Mouse (Mus musculus) limb, embryonic 11.5 days (tissue): Measurements from ENCODE around the gene Zfp598. TPM values are rescaled to one million over a fixed set of nuclear protein-coding genes. Genes with fewer than 3 reads are reported as not detected.

Experiments used
- ATAC-seq: fragments of 200-750 bp; cut with Nextera tagmentation; 2 replicates; pipeline ENCODE4 v1.8.0; 2017; ENCODE audit warnings: low read depth; ENCODE audit not compliant: insufficient number of reproducible peaks, low FRiP score, low TSS enrichment
- DNase-seq: peaks from one replicate; pipeline ENCODE4 v3.0.0-alpha.2; 2015; ENCODE audit warnings: low spot score
- H3K27ac ChIP-seq: fragments of 300-500 bp; sonication (generic); replicated peaks from 2 replicates; pipeline ENCODE4 v1.5.1; 2014; ENCODE audit warnings: low read depth, mild to moderate bottlenecking, low read length
- H3K27me3 ChIP-seq: fragments of 300-500 bp; sonication (generic); 2 replicates; pipeline ENCODE4 v1.6.1; 2014; ENCODE audit warnings: mild to moderate bottlenecking, low read length, mixed read lengths; ENCODE audit not compliant: control insufficient read depth, insufficient read depth
- H3K36me3 ChIP-seq: fragments of 300-500 bp; sonication (generic); 2 replicates; pipeline ENCODE4 v1.6.1; 2014; ENCODE audit warnings: mild to moderate bottlenecking, low read length, moderate library complexity, mixed read lengths; ENCODE audit not compliant: control insufficient read depth, insufficient read depth
- H3K4me1 ChIP-seq: fragments of 300-500 bp; sonication (generic); 2 replicates; pipeline ENCODE4 v1.6.1; 2014; ENCODE audit warnings: low read length, mixed read lengths; ENCODE audit not compliant: control insufficient read depth, insufficient read depth
- H3K4me2 ChIP-seq: fragments of 300-500 bp; sonication (generic); 2 replicates; pipeline ENCODE4 v1.6.1; 2014; ENCODE audit warnings: low read depth, mild to moderate bottlenecking, moderate library complexity; ENCODE audit not compliant: severe bottlenecking
- H3K4me3 ChIP-seq: fragments of 300-500 bp; sonication (generic); 2 replicates; pipeline ENCODE4 v1.5.1; 2014; ENCODE audit warnings: low read depth, low read length
- H3K9ac ChIP-seq: fragments of 300-500 bp; sonication (generic); 2 replicates; pipeline ENCODE4 v1.6.1; 2014; ENCODE audit warnings: mild to moderate bottlenecking, low read length
- H3K9me3 ChIP-seq: fragments of 300-500 bp; sonication (generic); 2 replicates; pipeline ENCODE4 v1.6.1; 2016; ENCODE audit warnings: low read length; ENCODE audit not compliant: control insufficient read depth
- WGBS: fragments of 180-500 bp; shearing (Covaris S2); extraction: QIAGEN DNeasy Blood & Tissue Kit; methylation state at CpG from one replicate; pipeline ENCODE4 v1.1.7; 2014; 5-methylcytosine and 5-hydroxymethylcytosine counted together
- polyA plus RNA-seq: library from polyadenylated mRNA; unstranded; fragments of >200 nt; fragmentation: Nextera tagmentation; extraction: Ambion mirVana; gene quantifications from 2 replicates; pipeline ENCODE4 v1.2.1, GENCODE M21; 2014

Gene Zfp598
- polyA plus RNA-seq, 1 experiment from 2014 or later, result 36.3 TPM

DNA sequence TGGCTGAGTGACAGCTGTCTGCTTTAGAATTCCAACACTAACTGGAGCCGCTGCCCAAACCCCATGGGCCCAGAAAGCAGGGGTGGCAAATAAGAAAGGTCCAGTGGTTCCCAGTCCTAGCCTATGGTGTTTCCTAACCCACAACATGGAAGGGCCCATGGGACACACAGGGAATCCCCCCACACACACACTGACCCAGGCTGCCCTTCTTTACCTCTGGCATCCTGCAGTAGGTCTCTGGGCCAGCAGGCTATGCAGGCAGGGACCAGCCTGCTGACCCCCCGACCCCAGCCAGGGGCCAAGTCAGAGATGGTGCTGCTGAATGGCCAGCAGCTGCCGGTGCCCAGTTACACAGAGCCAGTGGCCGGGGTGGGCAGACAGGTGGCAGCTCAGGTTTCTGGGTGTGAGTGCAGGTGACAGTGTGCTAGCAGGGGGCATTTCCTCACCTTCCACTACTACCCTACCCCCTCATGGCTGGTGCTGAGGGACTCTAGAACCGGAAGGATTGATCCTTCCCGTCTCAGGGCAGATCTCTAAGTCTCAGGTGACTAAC is 26.6 kb upstream of the Zfp598 start:
- Histone ChIP-seq H3K27me3 (no peaks in the 10 kb centered on the region), H3K36me3 (peaks cover 10% of the 10 kb centered on the region), H3K4me1 (peaks cover 35% of the 10 kb centered on the region), H3K9ac (no peak overlapping the region), H3K27ac (no peak overlapping the region), H3K9me3 (no peaks in the 10 kb centered on the region), H3K4me2 (no peak overlapping the region), H3K4me3 (no peak overlapping the region)
- ATAC-seq (no peak), DNase-seq (no peak)
- WGBS, result 62% methylated on average over 6 of the region's 6 CpGs

DNA sequence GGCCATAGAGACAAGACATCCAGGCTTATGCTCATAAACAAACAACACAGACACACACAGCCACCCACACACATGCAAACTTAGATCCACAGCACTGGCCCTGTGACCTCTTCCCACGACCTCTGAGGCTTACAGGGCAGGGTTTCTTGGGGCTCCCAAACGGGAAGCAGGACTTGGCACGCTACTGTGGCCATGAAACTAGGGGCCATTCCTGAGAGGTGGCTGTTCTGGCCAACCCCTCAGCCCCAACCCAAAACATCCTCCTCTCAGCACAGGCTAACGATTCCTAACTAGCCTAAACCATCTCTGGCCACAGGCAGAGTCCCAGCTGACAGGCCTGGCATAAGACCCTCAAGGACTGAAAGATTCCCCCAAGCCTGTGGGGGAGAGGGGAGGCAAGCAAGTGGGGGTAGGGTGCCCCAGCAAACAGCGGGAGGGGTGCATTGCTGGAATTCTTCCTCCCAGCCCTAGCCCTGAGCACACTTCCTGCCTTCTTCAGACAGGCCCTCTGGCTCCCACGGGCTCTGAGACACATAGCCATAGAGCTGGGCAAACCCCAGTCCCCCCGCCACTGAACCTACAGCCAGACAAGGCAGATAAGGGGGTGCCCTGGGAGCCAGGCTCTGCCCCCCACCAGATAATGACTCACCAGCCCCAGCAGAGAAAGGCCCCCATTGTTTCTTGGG is 25.3 kb upstream of the Zfp598 start:
- peaks cover 30% of the 10 kb centered on the region for H3K4me1 ChIP-seq
- no peak overlapping the region for H3K4me3 ChIP-seq
- H3K9me3 ChIP-seq, result no peaks in the 10 kb centered on the region
- no peak overlapping the region for H3K4me2 ChIP-seq
- H3K27me3 ChIP-seq, result no peaks in the 10 kb centered on the region
- 0 out of 2 replicates have a peak overlapping the region, but pooled peaks have one; percentile 39 for H3K9ac ChIP-seq
- no peak for DNase-seq
- 0 out of 2 replicates have a peak overlapping the region, but pooled peaks have one; percentile 22 for H3K27ac ChIP-seq
- 45% methylated on average over 7 of the region's 7 CpGs for WGBS
- ATAC-seq, result no peak
- H3K36me3 ChIP-seq, result peaks cover 10% of the 10 kb centered on the region

DNA sequence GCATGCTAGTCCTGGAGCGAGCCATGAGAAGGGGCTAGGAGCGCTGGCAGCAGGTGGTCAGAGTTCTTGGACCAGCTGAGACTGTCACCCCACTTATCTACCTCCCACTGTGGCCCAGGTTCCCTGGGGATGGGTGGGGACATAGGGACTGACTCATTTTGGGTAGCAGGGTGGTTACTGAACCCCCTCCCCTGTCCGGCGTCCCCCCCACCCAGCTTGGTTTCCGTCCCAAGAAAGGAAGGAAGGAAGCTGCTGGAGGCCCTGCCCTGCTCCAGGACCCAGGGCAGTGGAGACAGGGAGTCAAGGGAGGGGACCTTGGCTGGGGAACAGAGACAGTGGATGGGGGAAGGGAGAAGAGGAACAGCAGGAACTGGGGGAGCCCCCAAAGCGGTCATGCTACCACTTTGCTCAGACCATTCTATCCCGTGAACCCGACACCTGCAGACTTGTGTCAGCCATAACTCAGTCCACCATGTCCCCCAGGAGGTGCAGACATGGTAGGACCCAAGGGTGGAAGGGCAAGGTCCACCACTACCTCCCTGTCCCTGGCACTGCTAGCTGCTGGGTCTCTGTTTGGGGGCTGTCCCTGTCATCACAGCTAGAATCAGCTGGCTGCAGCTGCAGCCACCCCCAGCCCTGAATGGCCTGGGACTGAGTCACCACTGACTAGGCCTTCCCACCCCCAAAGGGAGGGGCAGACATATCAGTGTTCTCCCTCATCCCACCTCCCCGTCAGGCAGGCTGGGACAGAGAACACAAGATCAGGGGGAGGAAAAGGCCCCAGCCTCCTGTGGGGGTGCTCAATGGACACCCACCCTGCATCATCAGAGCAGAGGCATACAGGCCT is 24.4 kb upstream of the Zfp598 start:
- peaks cover 27% of the 10 kb centered on the region for H3K4me1 ChIP-seq
- DNase-seq (no peak), ATAC-seq (no peak)
- H3K9ac ChIP-seq, result no peak overlapping the region
- 82% methylated on average over 9 of the region's 9 CpGs for WGBS
- H3K4me2 ChIP-seq, result no peak overlapping the region
- no peaks in the 10 kb centered on the region for H3K9me3 ChIP-seq
- H3K27ac ChIP-seq, result no peak overlapping the region
- no peaks in the 10 kb centered on the region for H3K27me3 ChIP-seq
- H3K36me3 ChIP-seq, result peaks cover 8% of the 10 kb centered on the region
- H3K4me3 ChIP-seq, result no peak overlapping the region

DNA sequence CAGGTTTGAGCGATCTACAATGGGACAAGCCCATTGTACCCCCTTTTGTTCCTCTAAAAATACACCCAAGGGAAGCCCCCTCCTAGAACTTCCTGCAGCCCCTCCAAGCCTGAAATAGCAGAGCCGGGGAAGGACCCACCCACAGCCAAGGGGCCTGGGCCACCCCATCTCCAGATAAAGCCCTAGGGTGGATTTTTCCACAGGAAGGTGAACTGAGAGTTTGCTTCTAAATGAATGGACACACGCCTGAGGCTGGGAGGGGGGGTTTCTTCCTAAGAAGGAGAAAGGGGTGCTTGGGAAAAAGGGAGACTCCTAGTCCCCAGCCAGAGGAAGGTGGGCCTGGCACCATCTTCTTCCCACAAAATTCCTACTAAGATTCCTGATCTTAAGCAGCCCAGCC is 23.6 kb upstream of the Zfp598 start:
- no peak for DNase-seq
- no peak for ATAC-seq
- Histone ChIP-seq H3K27ac (no peak overlapping the region), H3K9ac (no peak overlapping the region), H3K36me3 (peaks cover 6% of the 10 kb centered on the region; the same call in 1 of the 2 replicates), H3K27me3 (no peaks in the 10 kb centered on the region), H3K4me3 (no peak overlapping the region), H3K9me3 (no peaks in the 10 kb centered on the region), H3K4me1 (peaks cover 26% of the 10 kb centered on the region), H3K4me2 (no peak overlapping the region)
- 89% methylated on average over 3 of the region's 3 CpGs for WGBS

DNA sequence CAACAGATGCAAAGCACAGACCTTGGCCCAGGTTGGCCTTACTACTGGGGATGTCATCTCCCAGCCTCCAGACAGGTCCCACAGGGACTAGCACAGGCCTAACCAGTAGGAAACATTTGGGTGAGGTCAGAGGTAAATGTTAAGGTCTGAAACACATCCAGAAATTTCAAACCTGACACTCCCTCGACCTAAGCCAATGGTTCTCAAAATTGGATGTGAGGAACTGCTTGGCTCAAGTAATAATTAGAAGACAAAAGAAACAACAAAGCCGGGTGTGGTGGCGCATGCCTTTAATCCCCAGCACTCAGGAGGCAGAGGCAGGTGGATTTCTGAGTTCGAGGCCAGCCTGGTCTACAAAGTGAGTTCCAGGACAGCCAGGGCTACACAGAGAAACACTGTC is 23.1 kb upstream of the Zfp598 start:
- Histone ChIP-seq H3K4me2 (no peak overlapping the region), H3K9ac (no peak overlapping the region), H3K27ac (no peak overlapping the region), H3K36me3 (peaks cover 6% of the 10 kb centered on the region; the same call in 1 of the 2 replicates), H3K4me3 (no peak overlapping the region), H3K27me3 (no peaks in the 10 kb centered on the region), H3K9me3 (no peaks in the 10 kb centered on the region), H3K4me1 (peaks cover 26% of the 10 kb centered on the region)
- 89% methylated on average over 4 of the region's 4 CpGs for WGBS
- DNase-seq (no peak), ATAC-seq (no peak)

DNA sequence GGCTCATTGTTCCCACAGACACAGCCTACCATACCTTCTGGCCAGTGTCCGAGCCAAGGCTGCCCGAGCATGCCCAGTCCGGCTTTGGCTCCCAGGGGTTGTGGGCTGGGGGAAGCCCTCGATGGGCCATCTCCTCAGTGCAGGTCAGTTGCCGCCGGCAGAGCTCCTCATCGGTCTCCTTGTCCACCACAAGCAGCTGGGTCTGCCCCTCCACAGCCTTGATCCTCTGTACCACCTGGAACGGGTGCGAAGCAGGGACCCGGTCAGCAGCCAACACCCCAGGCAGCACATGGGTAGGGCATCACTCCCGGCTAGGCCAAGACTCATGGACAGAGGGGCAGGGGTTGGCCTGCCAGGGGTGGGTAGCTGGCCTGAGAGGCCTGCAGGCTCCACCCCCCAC is 22.0 kb upstream of the Zfp598 start:
- no peaks in the 10 kb centered on the region for H3K9me3 ChIP-seq
- WGBS, result 80% methylated on average over 11 of the region's 11 CpGs
- DNase-seq (no peak), ATAC-seq (no peak)
- H3K27me3 ChIP-seq, result no peaks in the 10 kb centered on the region
- H3K4me2 ChIP-seq, result no peak overlapping the region
- H3K4me3 ChIP-seq, result no peak overlapping the region
- peaks cover 26% of the 10 kb centered on the region for H3K4me1 ChIP-seq
- no peak overlapping the region for H3K27ac ChIP-seq
- H3K36me3 ChIP-seq, result peaks cover 4% of the 10 kb centered on the region; the same call in 1 of the 2 replicates
- H3K9ac ChIP-seq, result no peak overlapping the region; the same call in 1 of the 2 replicates

DNA sequence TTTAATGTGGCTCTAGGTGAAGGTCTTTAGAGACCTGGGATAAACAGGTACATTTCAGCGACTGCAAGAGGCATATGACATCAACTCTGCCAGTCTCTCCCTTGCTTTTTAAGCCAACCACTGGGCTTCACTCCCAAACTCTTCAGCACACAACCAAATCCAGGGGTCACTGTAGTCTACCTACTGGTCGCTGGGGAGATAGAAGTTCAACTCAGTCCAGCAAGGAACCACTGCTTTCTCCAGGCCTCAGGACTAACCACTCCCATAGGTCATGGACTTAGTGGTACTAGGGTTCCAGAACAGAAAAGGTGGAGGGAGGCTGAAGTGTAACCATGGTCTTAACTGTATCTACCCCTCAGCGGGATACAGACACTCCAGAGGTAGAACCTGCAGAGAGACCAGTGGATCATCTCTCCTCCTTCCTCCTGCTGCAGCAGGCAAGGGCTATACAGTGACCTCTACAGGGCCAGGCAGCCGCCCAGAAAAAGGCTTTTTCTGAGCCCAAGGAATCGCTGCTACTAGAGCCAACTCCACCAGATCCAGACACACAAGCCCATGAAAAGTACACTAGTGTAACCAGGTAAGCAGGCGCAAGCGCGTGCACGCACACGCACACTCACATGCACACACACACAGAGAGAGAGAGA is 20.6 kb upstream of the Zfp598 start:
- Histone ChIP-seq H3K9ac (no peak overlapping the region; the same call in 1 of the 2 replicates), H3K9me3 (no peaks in the 10 kb centered on the region), H3K4me1 (peaks cover 23% of the 10 kb centered on the region), H3K27ac (no peak overlapping the region), H3K27me3 (no peaks in the 10 kb centered on the region), H3K4me3 (peak overlapping the region; percentile 80), H3K36me3 (0 out of 2 replicates have a peak, but pooled peaks cover 2% of the 10 kb centered on the region), H3K4me2 (peak overlapping the region; percentile 99)
- DNase-seq (no peak), ATAC-seq (no peak)
- 73% methylated on average over 10 of the region's 10 CpGs for WGBS

DNA sequence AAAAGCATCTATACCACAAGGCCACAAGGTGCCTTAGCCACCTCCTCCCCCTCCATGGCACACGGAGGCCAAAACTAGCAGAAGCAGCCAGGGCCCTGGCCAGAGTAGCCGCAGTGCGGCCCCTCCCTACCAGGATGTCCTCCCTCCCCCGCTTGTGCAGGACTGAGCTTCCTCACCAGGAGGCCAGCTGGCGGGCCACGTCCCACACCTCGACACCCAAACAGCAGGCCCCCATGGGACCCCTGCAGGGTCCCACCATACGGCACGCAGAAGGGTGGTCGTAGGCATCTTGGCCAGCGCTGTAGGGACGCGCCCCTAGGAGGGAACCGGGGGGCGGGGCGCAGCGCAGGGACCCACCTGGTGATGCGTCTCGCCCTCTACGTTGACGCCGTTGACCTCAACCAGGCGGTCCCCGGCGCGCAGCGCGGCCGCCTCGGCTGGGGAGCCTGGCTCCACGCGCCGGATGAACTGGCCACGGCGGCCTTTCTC is 19.9 kb upstream of the Zfp598 start:
- ATAC-seq (peak; percentile 28; the same call in 1 of the 2 replicates), DNase-seq (no peak)
- Histone ChIP-seq H3K4me1 (peaks cover 18% of the 10 kb centered on the region), H3K27ac (peak overlapping the region; percentile 56; the same call in 1 of the 2 replicates), H3K27me3 (no peaks in the 10 kb centered on the region), H3K9me3 (no peaks in the 10 kb centered on the region), H3K9ac (peak overlapping the region; percentile 89), H3K4me2 (peak overlapping the region; percentile 99), H3K36me3 (0 out of 2 replicates have a peak, but pooled peaks cover 2% of the 10 kb centered on the region), H3K4me3 (peak overlapping the region; percentile 80)
- WGBS, result under 1% methylated on average over 32 of the region's 35 CpGs
